Mouse (Mus musculus): ENCODE results near the gene Negr1.
A peak's percentile ranks its signal among the peaks of the same experiment; 100 is the strongest.

The Negr1 gene

GRCm38 (mm10) chr3:157105580-157106264 is 544.1 kb downstream of the Negr1 start:
- DNase-seq (ENCODE audit: low spot score): peak; percentile 67

- no peak for DNase-seq (ENCODE audit: low spot score)
Observed at GRCm38 (mm10) chr3:157108156-157108555, 546.6 kb downstream of the Negr1 start.

- DNase-seq (ENCODE audit: low spot score): peak; percentile 80
Observed at GRCm38 (mm10) chr3:157109308-157109707, 547.7 kb downstream of the Negr1 start.

GRCm38 (mm10) chr3:157115105-157115760 is 553.6 kb downstream of the Negr1 start:
- no peak for DNase-seq (ENCODE audit: low spot score)

- no peak for DNase-seq (ENCODE audit: low spot score)
Observed at GRCm38 (mm10) chr3:157116024-157116423, 554.4 kb downstream of the Negr1 start.

GRCm38 (mm10) chr3:157119916-157120315 is 558.3 kb downstream of the Negr1 start:
- no peak for DNase-seq (ENCODE audit: low spot score)

GRCm38 (mm10) chr3:157146124-157146855 is 584.7 kb downstream of the Negr1 start:
- DNase-seq (ENCODE audit: low spot score): no peak

- no peak for DNase-seq (ENCODE audit: low spot score)
Observed at GRCm38 (mm10) chr3:157154902-157155301, 593.3 kb downstream of the Negr1 start.

GRCm38 (mm10) chr3:157155513-157155912 is 593.9 kb downstream of the Negr1 start:
- no peak for DNase-seq (ENCODE audit: low spot score)

- peak; percentile 5 for DNase-seq (ENCODE audit: low spot score)
Observed at GRCm38 (mm10) chr3:157164840-157165595, 603.4 kb downstream of the Negr1 start.

GRCm38 (mm10) chr3:157181975-157182374 is 620.4 kb downstream of the Negr1 start:
- DNase-seq (ENCODE audit: low spot score): no peak

- DNase-seq (ENCODE audit: low spot score): peak; percentile 32
Observed at GRCm38 (mm10) chr3:157188939-157189725, 627.5 kb downstream of the Negr1 start.

- no peak for DNase-seq (ENCODE audit: low spot score)
Observed at GRCm38 (mm10) chr3:157189834-157190233, 628.2 kb downstream of the Negr1 start.

GRCm38 (mm10) chr3:157190551-157190950 is 629.0 kb downstream of the Negr1 start:
- DNase-seq (ENCODE audit: low spot score): peak; percentile 6

GRCm38 (mm10) chr3:157192021-157192420 is 630.4 kb downstream of the Negr1 start:
- no peak for DNase-seq (ENCODE audit: low spot score)

- DNase-seq (ENCODE audit: low spot score): no peak
Observed at GRCm38 (mm10) chr3:157193141-157193540, 631.5 kb downstream of the Negr1 start.

GRCm38 (mm10) chr3:157198659-157199058 is 637.1 kb downstream of the Negr1 start:
- DNase-seq (ENCODE audit: low spot score): peak; percentile 34

- no peak for DNase-seq (ENCODE audit: low spot score)
Observed at GRCm38 (mm10) chr3:157201726-157202125, 640.1 kb downstream of the Negr1 start.

- DNase-seq (ENCODE audit: low spot score): no peak
Observed at GRCm38 (mm10) chr3:157203573-157203972, 642.0 kb downstream of the Negr1 start.

GRCm38 (mm10) chr3:157206752-157207151 is 645.2 kb downstream of the Negr1 start:
- peak; percentile 13 for DNase-seq (ENCODE audit: low spot score)

GRCm38 (mm10) chr3:157208966-157209365 is 647.4 kb downstream of the Negr1 start:
- no peak for DNase-seq (ENCODE audit: low spot score)
